Mouse (Mus musculus) left cerebral cortex, postnatal 36 days (tissue): ENCODE measurements at regions not wholly inside any gene's neighbourhood (a gene's known extent, or its start where the extent isn't known, plus 50 kb on each side); places are given as distances from the start of the nearest gene placed in this dataset.
"Not testable (repeated sequence)": the region's sequence is repeated elsewhere in the genome, so short reads cannot be mapped to it uniquely, and the experiment has no call there.

Source experiments
- DNase-seq, 2 experiments: peaks; one replicate each; pipeline ENCODE4 v3.0.0; 2021 to 2022; ENCODE audit warnings: low spot score in 2 of 2, mixed read lengths in 1 of 2
- intact Hi-C: fragments of 180-260 bp; cut with DNase I; formaldehyde crosslinking; loops from one replicate; pipeline ENCODE4 v1.15.1; 2025

DNA sequence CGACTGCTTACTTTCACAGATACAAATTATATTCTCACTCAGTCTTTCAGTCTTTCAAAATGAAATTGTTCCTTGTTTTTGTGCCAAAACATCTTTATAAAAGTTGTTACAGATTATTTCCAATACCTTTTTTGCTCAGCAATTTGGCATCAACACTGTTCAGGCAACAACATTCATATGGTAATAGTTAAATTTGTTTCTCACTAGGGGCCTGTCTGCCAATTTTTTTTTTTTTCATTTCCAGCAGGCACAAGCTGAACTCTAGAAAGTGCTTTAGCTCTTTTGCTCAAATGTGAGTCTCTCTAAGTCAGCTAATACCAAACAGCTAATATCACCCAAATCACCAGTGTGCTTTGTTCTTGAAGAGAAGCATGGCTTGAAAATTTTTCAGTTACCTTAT lies 199.4 kb downstream of the Antxr2 start:
- intact Hi-C loops = loop anchor here (5.0 kb wide), 1 partner anchor 996 kb away; no protein-coding TSS in a partner anchor
- no peak for DNase-seq

DNA sequence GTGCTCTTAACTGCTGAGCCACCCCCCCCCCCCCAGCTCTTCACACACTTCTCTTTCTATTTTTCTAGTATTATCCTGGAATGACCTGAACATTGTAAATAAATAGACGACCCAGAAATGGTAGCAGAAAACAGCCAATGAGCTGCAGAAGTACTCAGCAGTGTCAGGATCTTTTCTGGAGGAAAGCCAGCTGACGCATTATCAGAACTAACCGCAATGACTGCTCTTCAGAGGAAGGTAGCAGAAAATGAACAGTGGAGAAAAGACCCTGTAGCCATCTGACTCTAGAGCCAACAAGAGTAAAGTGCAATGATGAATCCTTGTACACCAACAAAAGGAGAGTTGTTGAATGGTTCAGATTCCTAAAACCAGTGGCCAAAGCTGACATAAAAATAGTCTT lies 213.4 kb downstream of the Antxr2 start:
- DNase-seq = no peak
- intact Hi-C loops = no loop called here

DNA sequence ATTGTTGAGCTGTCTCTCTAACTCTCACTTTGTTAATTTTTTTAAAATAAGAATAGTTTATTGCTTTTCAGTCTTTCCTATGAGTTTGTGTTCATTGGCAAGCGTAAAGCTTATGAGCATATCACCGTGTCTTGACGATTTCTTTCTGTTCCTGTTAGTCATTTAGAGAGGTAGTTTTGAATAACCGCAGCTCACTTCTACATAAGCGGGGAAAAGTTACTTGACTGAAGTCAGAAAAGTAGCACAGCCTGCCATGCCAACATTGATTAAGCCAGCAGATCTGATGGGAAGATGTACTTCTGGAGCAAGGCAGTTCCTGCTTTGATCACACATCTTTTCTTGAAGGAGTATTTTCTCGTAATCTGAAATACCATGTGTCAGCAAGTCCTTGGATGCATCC lies 215.5 kb downstream of the Antxr2 start:
- DNase-seq = no peak
- intact Hi-C loops = no loop called here

DNA sequence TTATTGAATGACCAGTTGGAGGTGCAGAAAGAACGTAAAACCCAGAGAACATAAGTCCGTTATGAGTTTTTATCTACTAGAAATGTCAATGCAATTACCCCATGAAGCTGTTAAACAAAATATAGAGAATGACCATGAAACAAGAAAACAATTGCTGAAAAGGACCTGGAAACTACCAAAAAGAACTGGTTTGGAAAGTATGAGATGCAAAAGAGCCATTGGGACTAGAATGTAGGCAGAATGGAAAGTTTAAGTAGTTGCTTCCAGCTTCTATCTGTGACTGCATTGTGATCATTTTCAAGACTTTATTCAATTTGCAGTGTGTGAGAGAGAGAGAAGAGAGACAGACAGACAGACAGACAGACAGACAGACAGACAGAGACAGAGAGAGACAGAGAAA lies 216.1 kb downstream of the Antxr2 start:
- intact Hi-C loops = no loop called here
- no peak for DNase-seq

DNA sequence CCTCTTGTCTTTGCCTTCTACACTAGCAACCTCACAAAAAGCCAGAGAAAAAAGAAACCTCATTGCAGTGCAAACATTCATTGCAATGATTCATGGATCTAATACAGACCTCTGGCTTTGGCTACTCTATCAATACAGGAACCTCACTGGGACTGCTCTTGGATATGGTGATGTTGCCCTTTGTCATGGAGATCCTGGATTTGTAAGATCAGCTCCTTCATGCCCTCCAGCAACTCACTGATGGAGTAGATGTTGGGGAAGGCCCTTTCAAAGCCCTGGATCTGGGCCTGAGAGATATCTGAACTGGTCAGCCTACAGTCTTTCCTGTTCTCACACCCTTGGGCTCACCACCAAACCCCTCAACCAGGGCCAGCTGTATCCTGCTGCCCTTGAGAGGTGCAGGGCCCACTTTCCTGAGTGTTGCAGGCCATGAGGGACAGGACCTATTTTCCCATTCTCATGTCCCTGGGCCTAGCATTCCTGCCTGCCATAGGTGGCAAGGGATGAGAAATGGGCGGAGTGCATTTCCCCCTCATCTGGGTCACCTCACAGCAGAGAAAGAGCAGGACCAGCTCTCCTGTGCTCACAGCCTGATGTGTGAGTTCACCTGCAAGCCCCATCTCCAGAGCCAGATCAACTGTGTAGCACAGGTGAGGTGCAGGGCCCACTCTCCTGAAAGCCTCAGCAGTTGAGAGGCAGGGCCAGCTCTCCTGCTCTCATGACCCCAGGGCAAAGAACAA lies 218.1 kb downstream of the Antxr2 start:
- intact Hi-C loops = no loop called here
- no peak for DNase-seq

DNA sequence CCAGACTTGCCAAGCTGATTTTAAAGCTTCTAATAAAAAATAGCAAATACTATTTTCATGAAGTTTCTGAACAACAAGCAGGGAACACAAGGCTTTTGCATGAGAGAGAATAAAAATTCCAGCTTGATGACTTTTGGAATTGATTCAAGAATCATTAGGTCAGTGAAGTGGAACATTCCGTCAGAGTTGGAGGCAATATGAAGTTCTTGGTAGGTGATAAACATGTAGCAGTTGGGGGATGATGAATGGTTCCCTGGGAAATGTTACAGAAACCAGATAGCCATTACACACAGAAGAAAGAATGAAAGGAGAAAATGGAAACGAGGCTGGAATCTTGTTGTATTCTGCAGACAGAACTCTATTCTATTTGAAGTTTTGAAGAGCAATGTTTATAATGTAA lies 221.8 kb downstream of the Antxr2 start:
- intact Hi-C loops = no loop called here
- DNase-seq = no peak

DNA sequence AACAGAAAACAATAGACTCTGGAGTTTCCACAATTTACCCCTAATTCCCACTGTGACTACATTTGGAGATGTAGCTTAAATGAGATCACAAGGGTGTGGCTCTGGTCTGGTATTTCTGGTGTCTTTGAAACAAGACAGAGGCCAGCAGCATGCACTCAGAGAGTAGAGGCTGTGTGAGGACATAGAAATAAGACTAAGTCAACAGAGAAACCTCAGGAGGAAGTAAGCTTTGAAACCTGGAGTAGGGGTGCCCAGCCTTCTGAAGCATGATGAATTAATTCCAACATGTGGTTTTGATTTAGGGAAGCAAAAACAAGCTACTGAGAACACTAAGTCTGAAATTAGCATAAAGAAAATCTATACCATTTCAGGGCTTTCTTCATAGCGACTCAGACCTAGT lies 223.7 kb downstream of the Antxr2 start:
- intact Hi-C loops = no loop called here
- DNase-seq = no peak

DNA sequence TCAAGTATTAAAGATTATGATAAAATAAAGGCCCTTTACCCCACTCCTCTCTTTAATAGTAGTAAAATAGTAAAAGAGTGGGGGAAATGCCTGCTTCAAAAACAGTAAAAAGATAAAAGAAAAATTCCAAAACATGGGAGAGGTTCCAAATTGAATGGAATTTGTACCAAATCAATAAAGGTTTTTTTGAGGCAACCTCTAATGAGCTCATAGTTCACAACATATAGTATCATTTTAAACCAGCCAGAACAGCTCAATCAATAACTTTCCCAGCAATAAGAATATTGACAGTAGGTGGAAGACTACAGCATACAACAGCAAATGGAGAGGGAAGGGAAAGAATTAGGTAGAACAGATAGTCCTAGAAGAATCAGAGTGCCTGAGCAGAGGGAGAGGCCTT lies 224.1 kb downstream of the Antxr2 start:
- intact Hi-C loops = no loop called here
- DNase-seq = no peak

DNA sequence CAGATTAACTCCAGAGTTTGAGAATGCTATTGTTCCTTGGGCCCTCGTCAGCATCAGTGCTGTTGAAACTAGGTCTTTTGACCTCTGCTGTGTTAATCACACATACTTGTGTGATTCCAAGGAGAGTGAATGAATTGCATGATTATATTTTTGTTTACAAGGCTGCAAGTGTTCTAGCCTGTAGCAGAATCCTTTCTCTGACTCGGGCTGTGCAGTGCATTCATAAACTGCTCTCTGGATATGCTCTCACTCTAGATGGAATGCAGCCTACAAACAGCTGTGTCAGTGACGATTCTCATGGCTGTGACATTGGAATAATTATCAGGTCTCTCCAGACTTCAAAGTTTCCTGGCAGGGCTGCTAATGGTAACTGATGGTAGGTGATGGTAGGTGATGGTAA lies 230.8 kb downstream of the Antxr2 start:
- DNase-seq = no peak
- intact Hi-C loops = no loop called here

DNA sequence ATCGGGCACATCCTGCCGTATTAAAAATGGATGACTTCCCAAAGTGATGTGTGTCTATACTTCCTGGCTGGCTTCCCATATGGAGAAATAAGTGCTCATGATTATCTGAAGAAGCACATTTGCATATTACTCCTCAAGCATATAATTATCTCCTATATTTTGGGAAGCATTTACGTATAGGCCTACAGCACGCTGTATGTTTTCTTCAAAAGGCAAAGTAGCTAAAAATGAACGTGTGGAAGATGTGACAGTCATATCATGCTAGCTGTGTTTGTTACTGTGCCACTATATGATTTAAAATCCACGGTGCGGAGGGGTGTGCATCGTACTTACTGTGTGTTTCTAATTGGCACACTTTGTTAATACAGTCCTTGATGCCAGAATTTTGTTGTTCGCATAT lies 242.7 kb downstream of the Antxr2 start:
- intact Hi-C loops = no loop called here
- DNase-seq = no peak

DNA sequence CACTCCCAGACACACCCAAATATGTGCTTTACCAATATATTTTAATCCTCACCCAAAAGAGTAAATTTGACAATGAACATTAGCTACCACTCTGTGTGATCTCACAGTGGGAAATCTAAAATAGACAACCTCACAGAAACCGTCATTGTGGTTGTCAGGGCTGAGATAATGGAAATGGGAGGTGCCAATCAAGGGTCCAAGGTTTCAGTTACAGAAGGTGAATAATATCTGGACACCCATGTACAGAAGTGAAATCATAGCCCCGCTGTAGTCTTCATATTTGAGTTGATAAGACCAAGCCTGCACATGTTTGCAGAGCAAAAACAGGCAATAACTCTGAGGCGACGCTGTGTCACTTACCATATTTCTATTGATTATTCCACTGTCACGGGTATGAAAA lies 243.8 kb downstream of the Antxr2 start:
- intact Hi-C loops = no loop called here
- DNase-seq = no peak

DNA sequence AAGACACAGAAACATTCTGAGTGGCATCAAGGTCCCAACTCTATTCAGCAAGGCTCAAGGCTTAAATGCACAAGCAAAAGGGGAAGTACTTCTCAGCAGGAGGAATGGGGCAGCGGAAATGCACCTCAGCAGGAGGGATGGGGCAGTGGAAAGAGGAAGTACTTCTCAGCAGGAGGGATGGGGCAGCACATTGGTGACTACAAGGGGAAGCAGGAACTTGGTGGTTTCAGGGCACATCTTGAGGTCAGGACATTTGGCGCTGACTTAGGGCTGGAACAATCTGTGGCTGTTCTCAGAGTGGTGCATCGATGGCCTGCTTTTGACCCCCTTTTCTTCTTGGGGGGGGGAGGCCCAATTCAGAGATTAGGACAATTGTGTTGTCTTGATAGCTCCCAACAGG lies 255.7 kb downstream of the Antxr2 start:
- intact Hi-C loops, DNase-seq: not testable (repeated sequence)

DNA sequence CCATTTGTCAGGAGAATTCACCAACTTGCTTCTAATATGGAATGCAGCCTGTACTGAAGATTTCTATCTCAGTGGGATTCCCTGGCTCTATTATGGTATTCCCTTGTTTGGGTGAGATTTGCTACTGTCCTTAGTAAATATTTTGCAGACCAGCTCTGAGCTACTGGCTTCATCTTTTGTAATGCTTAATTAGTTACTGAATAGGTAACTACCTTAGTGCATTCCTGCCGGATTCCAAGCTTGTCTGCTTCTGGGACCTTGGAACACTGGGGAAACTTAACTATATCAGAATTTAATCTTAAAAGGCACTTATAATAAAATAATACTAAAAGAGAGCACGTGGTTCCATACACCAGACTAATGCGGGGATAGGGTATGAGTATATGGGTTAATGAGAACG lies 257.4 kb downstream of the Antxr2 start:
- DNase-seq, intact Hi-C loops: not testable (repeated sequence)

DNA sequence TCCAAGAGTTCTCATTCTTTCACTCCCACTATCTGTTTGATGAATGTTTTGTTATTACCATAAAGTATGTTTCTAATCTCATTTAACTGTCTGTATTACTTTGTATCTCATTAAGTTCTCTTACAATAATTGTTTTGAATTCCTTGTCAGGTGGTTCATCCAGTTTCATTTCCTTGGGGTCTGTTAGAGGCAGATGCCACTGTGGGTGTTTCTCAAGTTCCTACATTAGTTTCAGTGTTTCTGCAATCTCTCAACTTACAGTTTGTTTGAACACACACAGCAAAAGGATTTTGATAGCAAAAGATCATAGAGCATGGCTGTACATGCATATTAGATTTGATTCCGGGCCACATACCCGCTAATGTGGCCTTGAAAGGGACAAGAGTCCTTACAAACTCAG lies 280.5 kb upstream of the Gk2 start:
- intact Hi-C loops = no loop called here
- DNase-seq = no peak

DNA sequence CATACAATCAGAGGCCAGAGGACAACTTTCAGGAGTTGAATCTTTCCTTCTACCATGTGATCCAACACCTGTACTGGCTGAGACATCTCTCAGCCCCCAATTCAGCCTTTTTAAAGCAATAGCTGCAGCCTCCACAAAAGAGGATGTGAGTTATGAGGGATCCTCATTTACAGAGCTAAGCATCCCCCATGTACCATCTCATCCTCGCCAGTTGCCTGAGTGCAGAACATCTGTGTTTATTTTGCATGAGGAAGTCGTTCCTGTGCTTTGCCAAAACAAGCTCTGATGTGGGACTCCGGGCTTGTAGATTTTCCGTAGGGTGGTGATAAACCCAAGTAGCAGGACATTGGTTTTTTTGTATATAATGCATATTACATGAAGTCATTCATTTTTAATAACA lies 274.1 kb upstream of the Gk2 start:
- intact Hi-C loops = no loop called here
- DNase-seq = no peak

DNA sequence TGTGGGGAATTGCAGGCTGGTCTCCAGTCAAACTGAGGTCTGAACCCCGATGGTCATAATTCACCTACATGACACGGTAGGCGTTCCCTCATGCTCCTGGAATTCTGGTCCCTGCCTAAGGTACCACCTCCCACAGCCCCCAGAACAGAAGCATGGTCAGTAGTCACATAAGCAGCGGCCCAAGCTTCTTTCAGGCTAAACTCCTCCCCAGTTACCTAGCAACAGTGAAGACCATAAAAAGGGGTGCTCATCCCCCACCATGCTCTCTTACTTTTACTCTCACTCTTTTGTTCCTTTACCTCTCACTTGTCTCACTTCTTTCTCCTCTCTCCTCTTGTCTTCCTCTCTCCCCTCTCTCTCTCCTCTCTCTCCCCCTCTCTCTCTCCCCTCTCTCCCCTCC lies 262.5 kb upstream of the Gk2 start:
- DNase-seq, intact Hi-C loops: not testable (repeated sequence)

DNA sequence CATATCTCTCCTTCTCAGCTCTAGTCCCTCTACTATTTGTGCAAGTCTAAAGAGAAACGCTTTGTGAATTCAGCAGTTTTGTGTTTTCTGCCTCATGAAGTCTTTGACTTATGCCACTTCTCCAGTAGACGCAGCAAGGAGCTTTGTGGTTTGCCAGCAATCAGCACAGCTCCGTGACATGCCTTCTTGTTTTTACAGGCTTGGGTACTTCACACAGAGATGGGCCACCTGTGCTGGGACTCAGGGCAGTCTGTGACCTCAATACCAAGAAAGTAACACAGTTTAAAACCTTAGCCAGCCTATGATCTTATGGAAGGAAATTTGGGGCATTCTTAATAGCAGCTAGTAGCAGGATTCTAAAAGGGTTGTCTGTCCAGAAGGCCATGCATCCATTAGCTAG lies 248.4 kb upstream of the Gk2 start:
- intact Hi-C loops = no loop called here
- no peak for DNase-seq

DNA sequence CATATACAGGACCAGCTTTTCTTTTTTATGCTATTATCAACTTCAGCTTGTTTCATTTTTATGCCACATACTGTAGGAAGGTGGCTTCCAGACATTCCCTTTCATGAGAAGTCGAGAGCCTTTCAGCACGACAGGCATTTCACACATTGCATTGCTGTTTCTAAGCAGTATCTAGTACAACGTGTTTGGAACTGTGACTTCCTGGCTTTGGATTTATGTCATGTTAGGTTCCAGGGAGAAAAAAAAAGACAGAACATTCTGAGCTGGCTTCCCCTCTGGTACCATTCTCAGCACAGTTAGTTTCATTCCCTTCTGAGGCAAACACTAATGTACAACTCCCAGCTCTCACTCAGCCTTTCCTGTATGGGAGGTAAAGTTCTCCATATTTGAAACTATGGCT lies 243.7 kb upstream of the Gk2 start:
- intact Hi-C loops = no loop called here
- DNase-seq = peak; percentile 5

DNA sequence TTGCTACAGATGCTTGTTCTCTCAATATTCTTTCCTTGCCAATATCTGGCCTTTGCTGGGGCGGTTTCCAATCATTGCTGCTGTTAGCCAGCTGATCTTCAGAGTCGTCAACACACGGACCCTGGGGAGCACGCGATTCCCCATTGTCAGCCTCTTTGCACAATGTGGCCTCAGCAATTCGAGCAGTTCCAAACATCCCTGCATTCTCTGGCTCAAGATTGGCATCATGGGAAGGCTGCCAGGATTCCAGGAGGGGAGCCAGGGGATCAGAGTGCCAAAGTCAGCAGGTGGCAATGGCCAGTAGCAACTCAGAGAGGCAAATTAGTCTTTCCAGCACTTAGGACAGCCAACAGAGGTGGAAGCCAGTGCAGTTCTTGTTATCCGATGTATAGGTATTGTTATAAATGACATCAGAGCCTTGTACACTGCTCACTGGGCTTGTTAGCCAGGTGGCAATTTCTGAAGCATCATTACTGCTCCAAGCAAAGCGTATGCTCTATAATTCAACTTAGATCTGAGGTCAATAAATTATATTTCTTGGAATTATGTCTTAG lies 240.8 kb upstream of the Gk2 start:
- DNase-seq = no peak
- intact Hi-C loops = no loop called here

DNA sequence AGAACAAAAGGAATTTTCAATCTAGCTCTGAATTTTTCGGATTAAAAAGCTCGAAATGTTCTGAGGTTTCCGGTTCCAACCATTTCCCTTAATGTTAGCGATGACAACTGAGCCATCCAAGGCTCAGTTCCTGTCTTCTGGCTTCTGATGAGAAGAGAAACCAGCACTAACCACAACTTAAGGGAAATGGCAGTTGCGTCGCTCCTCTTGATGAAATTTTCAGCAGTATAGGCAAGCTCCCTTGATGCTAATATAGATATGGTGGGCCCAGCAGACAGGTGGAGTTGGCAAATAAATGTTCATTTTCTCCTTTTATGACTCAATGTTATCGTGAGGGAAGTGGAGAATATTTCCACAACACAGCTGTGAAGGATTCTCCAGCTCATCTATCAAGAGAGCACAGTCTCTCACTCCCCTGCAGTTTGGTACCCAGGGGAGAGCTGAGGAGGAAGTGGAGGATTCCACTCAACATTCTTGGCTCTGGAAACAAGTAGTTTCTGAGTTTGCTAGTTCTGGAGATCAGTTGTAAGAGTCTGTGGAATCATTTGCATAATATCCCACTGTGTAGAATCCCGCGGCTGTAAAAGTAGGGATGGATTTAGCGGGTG lies 236.6 kb upstream of the Gk2 start:
- intact Hi-C loops = no loop called here
- peak in 1 of 2 experiments; percentile 8 for DNase-seq

DNA sequence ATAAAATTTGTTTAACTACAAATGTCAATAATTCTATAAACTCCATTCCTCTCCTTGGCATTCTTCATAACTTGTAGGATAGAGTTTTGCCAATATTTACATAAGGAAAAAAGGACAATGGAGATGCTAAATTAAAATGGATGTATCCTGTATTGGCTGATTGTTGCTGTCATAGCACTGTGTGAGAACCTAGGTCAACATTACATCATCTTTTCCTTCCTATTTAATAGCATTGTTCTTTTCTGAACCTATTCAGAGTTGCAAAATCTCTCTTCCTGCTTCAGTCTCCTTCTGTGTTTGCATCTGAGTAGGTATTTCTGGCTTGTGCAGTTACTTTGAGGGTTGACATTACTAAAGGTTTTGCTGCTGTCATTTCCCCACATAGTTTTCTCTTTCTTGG lies 228.6 kb upstream of the Gk2 start:
- intact Hi-C loops = no loop called here
- DNase-seq = no peak
